Comparison of ENCODE assay signal across 14 mouse cellular contexts in genomic region chr3:27473801-27474599, GRCm38 (mm10).
DNase-seq lines count a peak whose midpoint lies in the region; ATAC-seq and TF ChIP-seq lines count a peak whose summit lies in the region.
"Had no signal": no experiment of that assay in that cellular context is flagged by ENCODE, and none has a peak within 500 bp of the region (broad histone marks: within the 10 kb centered on the region; RNA-seq: fewer than 3 reads in every experiment).

No protein-coding gene starts in this region.

- H3K9ac ChIP-seq in heart, embryonic 12.5 days = no peak overlapping the region
- H3K9ac ChIP-seq in kidney, postnatal 0 days (ENCODE audit: low read depth, low read length) = no peak overlapping the region
- H3K9ac ChIP-seq: hindbrain, embryonic 14.5 days; limb, embryonic 15.5 days; stomach, embryonic 15.5 days had no signal

- peaks cover 26% of the 10 kb centered on the region for H3K4me1 ChIP-seq in heart, embryonic 12.5 days (replicated peaks)
- no peaks in the 10 kb centered on the region for H3K4me1 ChIP-seq in kidney, postnatal 0 days (replicated peaks; ENCODE audit: insufficient read depth, low read length)
- H3K4me1 ChIP-seq: stomach, embryonic 15.5 days had no signal

- 92% methylated on average over 14 of the region's 14 CpGs for WGBS in heart, embryonic 12.5 days
- 67% methylated on average over 14 of the region's 14 CpGs for WGBS in kidney, postnatal 0 days

- ATAC-seq in heart, embryonic 12.5 days (ENCODE audit: insufficient number of reproducible peaks, low FRiP score) = no peak
- peak; percentile 90 for ATAC-seq in kidney, postnatal 0 days (replicated peaks; ENCODE audit: low FRiP score, low read depth)
- no peak for ATAC-seq in megakaryocyte, adult 5-6 weeks (ENCODE audit: poor library complexity, severe bottlenecking)

- no peaks in the 10 kb centered on the region for H3K27me3 ChIP-seq in heart, embryonic 12.5 days (replicated peaks)
- H3K27me3 ChIP-seq in kidney, postnatal 0 days (ENCODE audit: insufficient read depth, low read length) = no peaks in the 10 kb centered on the region
- H3K27me3 ChIP-seq: limb, embryonic 15.5 days; stomach, embryonic 15.5 days had no signal

- no peak overlapping the region for H3K4me3 ChIP-seq in heart, embryonic 12.5 days
- H3K4me3 ChIP-seq in kidney, postnatal 0 days (replicated peaks; ENCODE audit: low read depth, low read length) = no peak overlapping the region
- no peak overlapping the region for H3K4me3 ChIP-seq in left cerebral cortex, adult 2 months
- H3K4me3 ChIP-seq: limb, embryonic 15.5 days; stomach, embryonic 15.5 days had no signal

- TF ChIP-seq CTCF in kidney, postnatal 0 days (IDR thresholded peaks at IDR 0.05; ENCODE audit: low read depth) = no peak
- TF ChIP-seq CTCF in left cerebral cortex, adult 2 months (IDR thresholded peaks at IDR 0.05) = no peak

- peak; percentile 62 for DNase-seq in heart, adult 8-10 months (ENCODE audit: low spot score)
- DNase-seq in adipocyte (ENCODE audit: low spot score) = peak; percentile 36
- DNase-seq in gonadal fat pad, adult 2 months (ENCODE audit: low read depth) = peak; percentile 36
- peak; percentile 49 for DNase-seq in kidney, postnatal 0 days (ENCODE audit: low spot score)
- no peak for DNase-seq in thymus, postnatal 36 days
- no peak for DNase-seq in left cerebral cortex, adult 2 months (ENCODE audit: extremely low spot score in 1 of 2, low spot score in 2 of 2)
- DNase-seq: cerebellum, adult 2 months; layer of hippocampus, adult 9-11 months; right cerebral cortex, postnatal 14 days had no signal

- intact Hi-C loops in left cerebral cortex, adult 2 months (cut with DNase I) = no loop called here

- H3K36me3 ChIP-seq in heart, embryonic 12.5 days = peaks cover 54% of the 10 kb centered on the region
- H3K36me3 ChIP-seq in kidney, postnatal 0 days (ENCODE audit: insufficient read depth, low read length) = peaks cover 13% of the 10 kb centered on the region

- H3K4me2 ChIP-seq in heart, embryonic 12.5 days = no peak overlapping the region
- H3K4me2 ChIP-seq in kidney, postnatal 0 days (ENCODE audit: low read length) = no peak overlapping the region
- H3K4me2 ChIP-seq: hindbrain, embryonic 14.5 days; limb, embryonic 15.5 days; stomach, embryonic 15.5 days had no signal

- no peak overlapping the region for H3K27ac ChIP-seq in heart, embryonic 12.5 days (ENCODE audit: poor library complexity, severe bottlenecking)
- H3K27ac ChIP-seq in kidney, postnatal 0 days = peak overlapping the region; percentile 74
- H3K27ac ChIP-seq in left cerebral cortex, adult 2 months = no peak overlapping the region
- H3K27ac ChIP-seq: hindbrain, embryonic 14.5 days; limb, embryonic 15.5 days; stomach, embryonic 15.5 days had no signal

- H3K9me3 ChIP-seq in heart, embryonic 12.5 days (replicated peaks) = peaks cover 10% of the 10 kb centered on the region
- H3K9me3 ChIP-seq in kidney, postnatal 0 days (replicated peaks; ENCODE audit: low read length) = no peaks in the 10 kb centered on the region
- H3K9me3 ChIP-seq: limb, embryonic 15.5 days; stomach, embryonic 15.5 days had no signal

Comparison
In these comparisons a context has a peak if more than half of its experiments do, and no peak if none do; other contexts are left out.
1. DNase-seq: peak in heart, adult 8-10 months (single experiment), adipocyte (single experiment), gonadal fat pad, adult 2 months (single experiment) and kidney, postnatal 0 days (single experiment); none in thymus, postnatal 36 days (0 of 2) and left cerebral cortex, adult 2 months (0 of 2).